Mouse (Mus musculus) heart, embryonic 11.5 days (tissue): ENCODE results near the gene Vax2. TPM values are rescaled to one million over a fixed set of nuclear protein-coding genes. Genes with fewer than 3 reads are reported as not detected.

Experiments used
- ATAC-seq: fragments of 200-750 bp; cut with Nextera tagmentation; replicated peaks from 2 replicates; pipeline ENCODE4 v1.8.0; 2017; ENCODE audit warnings: moderate library complexity; ENCODE audit not compliant: insufficient number of reproducible peaks, low FRiP score, low TSS enrichment
- H3K27ac ChIP-seq: fragments of 300-500 bp; sonication (generic); 2 replicates; pipeline ENCODE4 v1.5.1; 2014; ENCODE audit warnings: mild to moderate bottlenecking, low read depth, low read length
- H3K27me3 ChIP-seq: fragments of 300-500 bp; sonication (generic); 2 replicates; pipeline ENCODE4 v1.6.1; 2014; ENCODE audit warnings: mild to moderate bottlenecking, low read length, mixed read lengths; ENCODE audit not compliant: control insufficient read depth, insufficient read depth
- H3K36me3 ChIP-seq: fragments of 300-500 bp; sonication (generic); 2 replicates; pipeline ENCODE4 v1.6.1; 2014; ENCODE audit warnings: mild to moderate bottlenecking, low read length, moderate library complexity, mixed read lengths; ENCODE audit not compliant: control insufficient read depth, insufficient read depth
- H3K4me1 ChIP-seq: fragments of 300-500 bp; sonication (generic); 2 replicates; pipeline ENCODE4 v1.6.1; 2014; ENCODE audit warnings: low read length; ENCODE audit not compliant: control insufficient read depth, insufficient read depth
- H3K4me2 ChIP-seq: fragments of 300-500 bp; sonication (generic); 2 replicates; pipeline ENCODE4 v1.6.1; 2014; ENCODE audit warnings: mild to moderate bottlenecking, moderate library complexity
- H3K4me3 ChIP-seq: fragments of 300-500 bp; sonication (generic); 2 replicates; pipeline ENCODE4 v1.5.1; 2014; ENCODE audit warnings: low read depth, low read length
- H3K9ac ChIP-seq: fragments of 300-500 bp; sonication (generic); 2 replicates; pipeline ENCODE4 v1.6.1; 2014; ENCODE audit warnings: mild to moderate bottlenecking, low read depth, low read length, moderate library complexity
- H3K9me3 ChIP-seq: fragments of 300-500 bp; sonication (generic); replicated peaks from 2 replicates; pipeline ENCODE4 v1.6.1; 2016; ENCODE audit warnings: low read length; ENCODE audit not compliant: control insufficient read depth
- WGBS: fragments of 180-500 bp; shearing (Covaris S2); extraction: QIAGEN DNeasy Blood & Tissue Kit; methylation state at CpG from one replicate; pipeline ENCODE4 v1.1.7; 2014; ENCODE audit not compliant: insufficient replicate concordance; 5-methylcytosine and 5-hydroxymethylcytosine counted together
- polyA plus RNA-seq: library from polyadenylated mRNA; unstranded; fragments of >200 nt; fragmentation: Nextera tagmentation; extraction: Ambion mirVana; gene quantifications from 2 replicates; pipeline ENCODE4 v1.2.1, GENCODE M21; 2014

The Vax2 gene
- polyA plus RNA-seq: not detected in 2 replicates

- no peaks in the 10 kb centered on the region for H3K9me3 ChIP-seq
- ATAC-seq: peak; percentile 78
- no peaks in the 10 kb centered on the region for H3K36me3 ChIP-seq
- peaks cover 15% of the 10 kb centered on the region for H3K4me1 ChIP-seq
- H3K27ac ChIP-seq: no peak within 1 kb of the TSS
- WGBS: under 1% methylated on average over 44 of the region's 46 CpGs
- peak within 1 kb of the TSS; percentile 69 for H3K4me2 ChIP-seq
- no peak within 1 kb of the TSS for H3K9ac ChIP-seq
- H3K27me3 ChIP-seq: peaks cover 100% of the 10 kb centered on the region
- H3K4me3 ChIP-seq: peak within 1 kb of the TSS; percentile 41
These were observed at the start of gene Vax2 for GRCm38 (mm10) chr6:83711067-83711675. Gene Vax2, plus strand, starts transcription at chr6:83711264.

GRCm38 (mm10) chr6:83665009-83665408 lies 46.1 kb upstream of the Vax2 start:
- Histone ChIP-seq H3K4me3 (no peak overlapping the region), H3K27ac (no peak overlapping the region), H3K9me3 (no peaks in the 10 kb centered on the region), H3K4me1 (no peaks in the 10 kb centered on the region), H3K36me3 (no peaks in the 10 kb centered on the region), H3K9ac (no peak overlapping the region), H3K27me3 (no peaks in the 10 kb centered on the region), H3K4me2 (no peak overlapping the region)
- WGBS: 80% methylated on average over 2 of the region's 2 CpGs
- no peak for ATAC-seq

- no peak overlapping the region for H3K9ac ChIP-seq
- no peak for ATAC-seq
- H3K4me2 ChIP-seq: no peak overlapping the region
- H3K4me3 ChIP-seq: no peak overlapping the region
- H3K27me3 ChIP-seq: no peaks in the 10 kb centered on the region
- no peak overlapping the region for H3K27ac ChIP-seq
- H3K36me3 ChIP-seq: no peaks in the 10 kb centered on the region
- WGBS: 5% methylated on average over 4 of the region's 4 CpGs
- H3K4me1 ChIP-seq: no peaks in the 10 kb centered on the region
- H3K9me3 ChIP-seq: no peaks in the 10 kb centered on the region
These were observed 37.7 kb upstream of the Vax2 start for GRCm38 (mm10) chr6:83673395-83673794.

- no peak within 1 kb of the TSS for H3K4me3 ChIP-seq
- H3K27ac ChIP-seq: no peak within 1 kb of the TSS
- H3K4me2 ChIP-seq: no peak within 1 kb of the TSS
- H3K27me3 ChIP-seq: peaks cover 4% of the 10 kb centered on the region
- 63% methylated on average over 4 of the region's 4 CpGs for WGBS
- ATAC-seq: no peak
- no peak within 1 kb of the TSS for H3K9ac ChIP-seq
- H3K9me3 ChIP-seq: no peaks in the 10 kb centered on the region
- H3K36me3 ChIP-seq: no peaks in the 10 kb centered on the region
- no peaks in the 10 kb centered on the region for H3K4me1 ChIP-seq
These were observed 33.3 kb upstream of the Vax2 start, which contains the start of gene Cd207 for GRCm38 (mm10) chr6:83677757-83678156. Gene Cd207, minus strand, starts transcription at chr6:83677857.

GRCm38 (mm10) chr6:83689374-83689773 lies 21.7 kb upstream of the Vax2 start:
- Histone ChIP-seq H3K27ac (no peak overlapping the region), H3K36me3 (no peaks in the 10 kb centered on the region), H3K27me3 (peaks cover 68% of the 10 kb centered on the region), H3K4me3 (no peak overlapping the region), H3K9ac (no peak overlapping the region), H3K9me3 (no peaks in the 10 kb centered on the region), H3K4me1 (no peaks in the 10 kb centered on the region), H3K4me2 (no peak overlapping the region)
- 70% methylated on average over 4 of the region's 4 CpGs for WGBS
- no peak for ATAC-seq

- no peak for ATAC-seq
- Histone ChIP-seq H3K9me3 (no peaks in the 10 kb centered on the region), H3K9ac (no peak overlapping the region), H3K4me3 (no peak overlapping the region), H3K36me3 (no peaks in the 10 kb centered on the region), H3K27me3 (peaks cover 75% of the 10 kb centered on the region), H3K4me2 (no peak overlapping the region), H3K4me1 (no peaks in the 10 kb centered on the region), H3K27ac (no peak overlapping the region)
- WGBS: 28% methylated on average over 4 of the region's 5 CpGs
These were observed 20.8 kb upstream of the Vax2 start for GRCm38 (mm10) chr6:83690277-83690676.

- H3K4me1 ChIP-seq: no peaks in the 10 kb centered on the region
- ATAC-seq: no peak
- peaks cover 78% of the 10 kb centered on the region for H3K27me3 ChIP-seq
- H3K4me2 ChIP-seq: no peak overlapping the region
- no peak overlapping the region for H3K9ac ChIP-seq
- no peaks in the 10 kb centered on the region for H3K36me3 ChIP-seq
- WGBS: 56% methylated on average over 2 of the region's 2 CpGs
- no peaks in the 10 kb centered on the region for H3K9me3 ChIP-seq
- no peak overlapping the region for H3K27ac ChIP-seq
- no peak overlapping the region for H3K4me3 ChIP-seq
These were observed 20.1 kb upstream of the Vax2 start for GRCm38 (mm10) chr6:83690936-83691335.

- Histone ChIP-seq H3K9ac (no peak overlapping the region), H3K9me3 (no peaks in the 10 kb centered on the region), H3K27me3 (peaks cover 88% of the 10 kb centered on the region), H3K4me1 (no peaks in the 10 kb centered on the region), H3K36me3 (no peaks in the 10 kb centered on the region), H3K4me2 (no peak overlapping the region), H3K4me3 (no peak overlapping the region), H3K27ac (no peak overlapping the region)
- 1% methylated on average over 12 of the region's 12 CpGs for WGBS
- ATAC-seq: no peak
These were observed 18.1 kb upstream of the Vax2 start for GRCm38 (mm10) chr6:83692962-83693361.

- no peak for ATAC-seq
- Histone ChIP-seq H3K27ac (no peak overlapping the region), H3K9me3 (no peaks in the 10 kb centered on the region), H3K4me1 (no peaks in the 10 kb centered on the region), H3K4me2 (no peak overlapping the region), H3K9ac (no peak overlapping the region), H3K27me3 (peaks cover 93% of the 10 kb centered on the region), H3K4me3 (no peak overlapping the region), H3K36me3 (no peaks in the 10 kb centered on the region)
- under 1% methylated on average over 9 of the region's 9 CpGs for WGBS
These were observed 17.2 kb upstream of the Vax2 start for GRCm38 (mm10) chr6:83693835-83694234.
